Comparison of ENCODE assay signal across 20 mouse cellular contexts in genomic region chr7:143265386-143265785, GRCm38 (mm10).
DNase-seq lines count a peak whose midpoint lies in the region; ATAC-seq and TF ChIP-seq lines count a peak whose summit lies in the region.
"Had no signal": no experiment of that assay in that cellular context is flagged by ENCODE, and none has a peak within 500 bp of the region (broad histone marks: within the 10 kb centered on the region; RNA-seq: fewer than 3 reads in every experiment).

No protein-coding gene starts in this region.

- 0 out of 2 replicates have a peak overlapping the region, but pooled peaks have one; percentile 7 for H3K27ac ChIP-seq in heart, embryonic 12.5 days (ENCODE audit: poor library complexity, severe bottlenecking)
- 0 out of 2 replicates have a peak overlapping the region, but pooled peaks have one; percentile 26 for H3K27ac ChIP-seq in limb, embryonic 14.5 days (replicated peaks; ENCODE audit: low read depth, low read length)
- no peak overlapping the region for H3K27ac ChIP-seq in thymus, adult 2 months (ENCODE audit: control insufficient read depth, insufficient read depth, low read length)

- no peak for TF ChIP-seq POLR2A in limb, embryonic 14.5 days (IDR thresholded peaks at IDR 0.05; ENCODE audit: borderline replicate concordance, extremely low read depth, insufficient read depth, insufficient read length)
- no peak for TF ChIP-seq POLR2A in thymus, adult 2 months (IDR thresholded peaks at IDR 0.05; ENCODE audit: control insufficient read depth, extremely low read depth, insufficient read depth, low read length, poor library complexity)

- ATAC-seq in heart, embryonic 12.5 days (ENCODE audit: insufficient number of reproducible peaks, low FRiP score): no peak
- no peak for ATAC-seq in limb, embryonic 14.5 days (ENCODE audit: low FRiP score, low read depth)
- ATAC-seq: forebrain, embryonic 14.5 days; hindbrain, embryonic 16.5 days had no signal

- H3K4me1 ChIP-seq in heart, embryonic 12.5 days (replicated peaks): peaks cover 81% of the 10 kb centered on the region
- peaks cover 32% of the 10 kb centered on the region for H3K4me1 ChIP-seq in limb, embryonic 14.5 days (ENCODE audit: control insufficient read depth, insufficient read depth, low read length)
- H3K4me1 ChIP-seq in thymus, adult 2 months (replicated peaks; ENCODE audit: control insufficient read depth, insufficient read depth, low read length): no peaks in the 10 kb centered on the region; the same call in 1 of the 2 replicates

- no peak for TF ChIP-seq CTCF in thymus, adult 2 months (IDR thresholded peaks at IDR 0.05; ENCODE audit: borderline replicate concordance, control insufficient read depth, extremely low read depth, insufficient read depth, low read length, poor library complexity)

- no peak overlapping the region for H3K4me2 ChIP-seq in heart, embryonic 12.5 days
- H3K4me2 ChIP-seq in limb, embryonic 14.5 days (replicated peaks; ENCODE audit: low read depth, low read length, severe bottlenecking): no peak overlapping the region

- no peak overlapping the region for H3K4me3 ChIP-seq in heart, embryonic 12.5 days
- H3K4me3 ChIP-seq in limb, embryonic 14.5 days (replicated peaks; ENCODE audit: low read length): no peak overlapping the region
- no peak overlapping the region for H3K4me3 ChIP-seq in thymus, adult 2 months (ENCODE audit: control insufficient read depth, insufficient read depth, low read length)
- H3K4me3 ChIP-seq: megakaryocyte, embryonic 14.5 days had no signal

- no peak overlapping the region for H3K9ac ChIP-seq in heart, embryonic 12.5 days
- no peak overlapping the region for H3K9ac ChIP-seq in limb, embryonic 14.5 days (ENCODE audit: low read depth, low read length, severe bottlenecking)

- H3K9me3 ChIP-seq in heart, embryonic 12.5 days (replicated peaks): no peaks in the 10 kb centered on the region
- H3K9me3 ChIP-seq in limb, embryonic 14.5 days (ENCODE audit: control insufficient read depth, low read length): no peaks in the 10 kb centered on the region
- H3K9me3 ChIP-seq: G1E; megakaryocyte, embryonic 14.5 days had no signal

- whole genome bisulfite sequencing in heart, embryonic 12.5 days: 49% methylated on average over 11 of the region's 11 CpGs
- 60% methylated on average over 11 of the region's 11 CpGs for WGBS in limb, embryonic 14.5 days
- 91% methylated on average over 11 of the region's 11 CpGs for WGBS in thymus, adult 2 months

- no peak for DNase-seq in heart, postnatal 4 days
- peak; percentile 3 for DNase-seq in urinary bladder, postnatal 14 days (ENCODE audit: low spot score)
- DNase-seq in urinary bladder, adult 2 months (ENCODE audit: low spot score): no peak
- DNase-seq in limb, embryonic 14.5 days (ENCODE audit: low spot score): no peak
- peak; percentile 3 for DNase-seq in testis, postnatal 14 days (ENCODE audit: low spot score)
- DNase-seq in frontal cortex, adult 2 months (ENCODE audit: extremely low spot score in 1 of 2, low spot score in 1 of 2): no peak
- no peak for DNase-seq in thymus, adult 2 months
- DNase-seq: adrenal gland, postnatal 25 days; cerebellum, adult 11-12 months; cerebellum, postnatal 14 days; embryo, embryonic 11 days; gastrocnemius, postnatal 36 days; kidney, adult 2 months; kidney, postnatal 14 days; lung, postnatal 10 days had no signal

- H3K36me3 ChIP-seq in heart, embryonic 12.5 days: peaks cover 3% of the 10 kb centered on the region; the same call in 1 of the 2 replicates
- H3K36me3 ChIP-seq in limb, embryonic 14.5 days (ENCODE audit: control insufficient read depth, insufficient read depth, low read length): 0 out of 2 replicates have a peak, but pooled peaks cover 3% of the 10 kb centered on the region
- H3K36me3 ChIP-seq in thymus, adult 2 months (ENCODE audit: control insufficient read depth, insufficient read depth, low read length): no peaks in the 10 kb centered on the region

- H3K27me3 ChIP-seq in heart, embryonic 12.5 days (replicated peaks): no peaks in the 10 kb centered on the region
- H3K27me3 ChIP-seq in limb, embryonic 14.5 days (ENCODE audit: control insufficient read depth, insufficient read depth, low read length): no peaks in the 10 kb centered on the region
- no peaks in the 10 kb centered on the region for H3K27me3 ChIP-seq in thymus, adult 2 months (ENCODE audit: control insufficient read depth, insufficient read depth, low read length)
- H3K27me3 ChIP-seq: megakaryocyte, embryonic 14.5 days had no signal

Comparison
In these comparisons a context has a peak if more than half of its experiments do, and no peak if none do; other contexts are left out.
1. DNase-seq: peak in urinary bladder, postnatal 14 days (single experiment) and testis, postnatal 14 days (single experiment); none in heart, postnatal 4 days (single experiment), urinary bladder, adult 2 months (single experiment), limb, embryonic 14.5 days (single experiment), frontal cortex, adult 2 months (0 of 2) and thymus, adult 2 months (single experiment).